Mouse (Mus musculus): ENCODE results near the gene Zcchc18. TPM values are rescaled to one million over a fixed set of nuclear protein-coding genes. Genes with fewer than 3 reads are reported as not detected.

Zcchc18 gene
- total RNA-seq, 4 experiments from 2014 or later: not detected

Other genes starting within 250 kb of the Zcchc18 start
- gene Morf4l2, start 249.5 kb upstream of the Zcchc18 start, total RNA-seq (2022): 100 to 1,000 TPM; 141 to 157 (median 149) TPM
- not detected for gene Glra4, start 213.0 kb upstream of the Zcchc18 start, total RNA-seq (2022)
- gene Plp1, start 170.5 kb upstream of the Zcchc18 start, total RNA-seq (2022): 1 to 10 TPM; 1.5 to 3.2 (median 2.0) TPM
- not detected for gene Rab9b, start 124.4 kb upstream of the Zcchc18 start, total RNA-seq (2022)
- gene H2bfm, start 65.8 kb upstream of the Zcchc18 start, total RNA-seq (2022): not detected
- 1 to 10 TPM; 2.6 to 9.3 (median 6.9) TPM for gene Tmsb15b2, start 17.7 kb upstream of the Zcchc18 start, total RNA-seq (2022)
- 1 to 10 TPM in 1 of 4 experiments, under 1 TPM in 1, not detected in 2; 0.65 to 1.1 TPM for gene Tmsb15l, start 16.3 kb upstream of the Zcchc18 start, total RNA-seq (2022)
- 1 to 10 TPM; 1.0 to 7.0 (median 2.3) TPM for gene Tmsb15b1, start 16.3 kb upstream of the Zcchc18 start, total RNA-seq (2022)
- gene Slc25a53, start 45.1 kb downstream of the Zcchc18 start, total RNA-seq (2022): 1 to 10 TPM in 3 of 4 experiments, under 1 TPM in 1; 0.97 to 4.0 (median 2.2) TPM
- gene Fam199x, start 56.4 kb downstream of the Zcchc18 start, total RNA-seq (2022): 1 to 10 TPM; 4.3 to 5.9 (median 5.1) TPM
- gene Esx1, start 128.9 kb downstream of the Zcchc18 start, total RNA-seq (2022): not detected

Data from gastrocnemius, adult 8-10 months (tissue).